Mouse (Mus musculus) testis, adult 2 months (tissue): ENCODE results near the gene 6330409D20Rik. TPM values are rescaled to one million over a fixed set of nuclear protein-coding genes. Genes with fewer than 3 reads are reported as not detected.

Source experiments
- H3K27ac ChIP-seq: fragments of 200-500 bp; 2 replicates; pipeline ENCODE4 v1.5.1; 2012; ENCODE audit warnings: low read depth, low read length; ENCODE audit not compliant: control insufficient read depth, insufficient read depth
- H3K27me3 ChIP-seq: fragments of 200-500 bp; 2 replicates; pipeline ENCODE4 v1.6.1; 2012; ENCODE audit warnings: mild to moderate bottlenecking, low read length, moderate library complexity; ENCODE audit not compliant: control insufficient read depth, insufficient read depth
- H3K36me3 ChIP-seq: fragments of 200-500 bp; 2 replicates; pipeline ENCODE4 v1.6.1; 2012; ENCODE audit warnings: mild to moderate bottlenecking, low read length; ENCODE audit not compliant: control insufficient read depth, insufficient read depth
- H3K4me1 ChIP-seq: fragments of 200-500 bp; 2 replicates; pipeline ENCODE4 v1.6.1; 2012; ENCODE audit warnings: low read length; ENCODE audit not compliant: control insufficient read depth, insufficient read depth
- H3K4me3 ChIP-seq: fragments of 200-500 bp; 2 replicates; pipeline ENCODE4 v1.5.1; 2012; ENCODE audit warnings: low read depth, mild to moderate bottlenecking, low read length, moderate library complexity, mixed read lengths; ENCODE audit not compliant: control insufficient read depth
- CTCF ChIP-seq: fragments of 200-500 bp; IDR thresholded peaks from 2 replicates; pipeline ENCODE4 v1.5.1; 2012; ENCODE audit warnings: low read depth, mild to moderate bottlenecking, inconsistent platforms, low read length, moderate library complexity; ENCODE audit not compliant: control insufficient read depth, insufficient read depth, insufficient replicate concordance
- POLR2A ChIP-seq: fragments of 200-500 bp; IDR thresholded peaks from 2 replicates; pipeline ENCODE4 v1.6.1; 2012; ENCODE audit warnings: low read depth, mild to moderate bottlenecking, inconsistent platforms, low read length, moderate library complexity; ENCODE audit not compliant: control insufficient read depth
- polyA plus RNA-seq: library from polyadenylated mRNA; depleted of rRNA; stranded (reverse); fragments of >200 nt; gene quantifications from 2 replicates; pipeline ENCODE4 v1.2.3, GENCODE M21; 2012

Gene 6330409D20Rik
- polyA plus RNA-seq, 1 experiment, result 0.16 TPM

DNA sequence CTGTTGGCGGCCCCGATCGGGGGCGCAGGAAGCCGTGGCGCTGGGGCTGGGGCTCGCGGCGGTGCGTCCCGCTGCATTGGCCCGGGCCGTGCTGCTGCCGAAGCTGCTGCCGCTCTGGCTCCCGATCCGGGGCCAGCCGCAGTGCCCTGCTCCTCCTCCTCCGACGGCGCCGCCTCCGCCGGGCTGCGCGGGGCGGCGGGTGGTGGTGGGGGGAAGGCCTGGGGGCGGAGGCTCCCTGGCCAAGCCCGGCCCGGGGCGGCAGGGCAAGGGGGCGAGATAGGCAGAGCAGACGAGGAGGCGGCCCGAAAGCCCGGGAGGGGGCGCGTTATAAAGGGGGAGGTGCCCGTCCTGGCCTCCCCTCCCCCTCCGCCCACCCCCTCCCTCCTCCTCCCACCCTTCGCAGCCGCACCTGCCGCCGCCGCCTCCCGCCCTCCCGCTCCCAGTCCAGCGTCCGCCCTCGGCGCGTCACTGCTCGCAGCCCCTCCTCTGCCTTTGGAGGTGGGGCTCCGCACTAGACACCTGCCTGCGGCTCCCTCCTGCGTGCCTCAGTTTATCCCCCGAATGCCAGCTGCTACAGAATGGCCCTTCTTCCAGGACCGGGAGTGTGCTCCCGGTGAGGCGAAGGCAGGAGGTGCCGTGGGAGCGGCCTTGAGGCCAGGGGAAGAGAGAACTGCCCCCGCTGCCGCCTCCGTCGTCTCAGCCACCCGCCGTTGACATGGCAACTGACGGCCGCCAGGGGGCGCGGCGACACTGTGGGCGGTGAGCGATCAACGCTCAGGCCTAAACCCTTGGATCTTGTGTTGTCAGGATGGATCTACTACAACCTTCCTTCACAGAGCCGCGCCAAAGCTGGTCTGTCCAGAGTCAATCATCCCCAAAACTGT lies 27.6 kb downstream of the 6330409D20Rik start, which contains the start of gene Cdk9:
Cdk9 (minus strand) TSS at position 143 of the 884 bp plus-strand sequence.
- Histone ChIP-seq H3K4me1 (peaks cover 19% of the 10 kb centered on the region), H3K27me3 (no peaks in the 10 kb centered on the region), H3K27ac (peak within 1 kb of the TSS; percentile 92), H3K4me3 (peak within 1 kb of the TSS; percentile 89), H3K36me3 (peaks cover 8% of the 10 kb centered on the region)
- TF ChIP-seq CTCF (peak; percentile 99), POLR2A (no peak; the same call in none of the 2 replicates)

DNA sequence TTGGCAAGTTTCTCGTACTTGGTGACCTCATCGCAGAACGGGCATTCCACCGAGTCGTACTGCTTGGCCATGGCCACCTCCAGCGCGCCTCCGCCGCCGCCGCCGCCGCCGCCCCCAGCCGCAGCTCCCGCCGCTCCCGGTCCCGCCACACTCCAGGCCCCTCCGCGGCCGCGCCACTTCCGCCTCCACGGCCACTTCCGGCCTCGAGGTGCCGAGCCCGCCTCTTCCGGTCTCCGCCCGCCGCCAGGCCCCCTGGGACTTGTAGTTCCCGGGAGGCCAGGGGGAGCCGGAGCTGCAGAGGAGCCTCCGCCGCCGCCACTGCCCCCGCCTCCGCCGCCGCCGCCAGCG lies 28.3 kb downstream of the 6330409D20Rik start:
- peaks cover 19% of the 10 kb centered on the region for H3K4me1 ChIP-seq
- H3K36me3 ChIP-seq, result peaks cover 10% of the 10 kb centered on the region
- TF ChIP-seq CTCF, result no peak
- no peak; the same call in 1 of the 2 replicates for TF ChIP-seq POLR2A
- peak overlapping the region; percentile 89 for H3K4me3 ChIP-seq
- H3K27me3 ChIP-seq, result no peaks in the 10 kb centered on the region
- peak overlapping the region; percentile 92 for H3K27ac ChIP-seq

DNA sequence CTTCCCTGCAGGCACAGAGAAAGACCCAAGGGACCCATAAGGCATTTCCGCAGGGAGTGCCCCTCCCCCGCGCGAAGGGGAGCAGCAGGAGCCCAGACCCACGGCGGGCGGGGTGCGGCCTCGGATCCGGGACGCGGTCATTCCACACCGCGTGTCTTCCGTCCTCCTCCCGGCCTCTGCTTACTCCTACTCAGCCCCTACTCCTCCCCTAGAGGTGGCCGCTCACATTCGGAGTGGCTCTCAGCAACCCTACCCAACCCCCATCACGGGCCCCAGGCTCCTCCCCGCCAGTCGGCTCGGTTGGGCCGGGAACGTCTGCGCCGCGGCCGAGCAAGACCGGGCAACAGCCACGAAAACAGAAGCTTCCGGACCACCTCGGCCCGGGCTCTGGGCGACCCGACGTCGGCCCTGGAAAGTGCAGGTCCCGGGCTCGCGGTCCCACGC lies 28.7 kb downstream of the 6330409D20Rik start:
- Histone ChIP-seq H3K4me1 (peaks cover 19% of the 10 kb centered on the region), H3K4me3 (peak overlapping the region; percentile 89), H3K27ac (peak overlapping the region; percentile 75), H3K36me3 (peaks cover 10% of the 10 kb centered on the region), H3K27me3 (no peaks in the 10 kb centered on the region)
- TF ChIP-seq POLR2A (no peak), CTCF (no peak)

DNA sequence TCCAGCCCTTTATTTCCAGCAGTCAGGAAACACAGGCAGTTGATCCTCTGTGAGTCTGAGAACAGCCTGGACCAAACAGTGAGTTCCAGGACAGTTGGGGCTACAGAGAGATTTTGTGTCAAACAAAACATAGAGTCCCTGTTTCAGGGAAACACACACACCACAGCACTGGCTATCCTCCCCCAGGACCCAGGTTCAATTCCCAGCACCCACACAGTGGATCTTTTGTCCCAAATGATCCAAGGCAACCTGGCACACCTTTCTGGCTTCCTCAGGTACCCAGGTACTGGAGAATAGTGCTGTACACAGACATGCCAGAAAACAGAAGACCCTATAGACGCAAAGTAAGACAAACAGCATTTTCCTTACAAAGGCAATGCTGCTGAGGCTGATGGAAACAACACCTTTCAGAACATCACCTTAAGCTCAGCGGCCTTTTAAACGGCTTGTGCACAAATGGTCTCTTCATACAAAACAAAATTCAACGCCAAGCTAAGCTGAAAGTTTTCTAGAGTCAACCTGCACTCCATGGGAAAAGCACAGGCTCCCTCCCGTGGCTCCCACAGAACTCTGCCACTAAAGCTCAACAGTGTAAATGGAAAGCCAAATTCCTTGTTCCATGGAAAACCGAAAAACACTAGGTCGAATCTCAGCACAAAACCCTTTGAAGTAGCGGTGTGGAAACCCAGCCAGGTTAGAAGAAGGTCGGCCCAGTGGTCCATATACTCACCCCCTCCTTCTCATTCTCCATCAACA lies 29.3 kb downstream of the 6330409D20Rik start:
- H3K27me3 ChIP-seq, result no peaks in the 10 kb centered on the region
- peak overlapping the region; percentile 75 for H3K27ac ChIP-seq
- peaks cover 19% of the 10 kb centered on the region for H3K4me1 ChIP-seq
- peaks cover 13% of the 10 kb centered on the region for H3K36me3 ChIP-seq
- peak overlapping the region; percentile 89 for H3K4me3 ChIP-seq
- no peak for TF ChIP-seq CTCF
- TF ChIP-seq POLR2A, result no peak

DNA sequence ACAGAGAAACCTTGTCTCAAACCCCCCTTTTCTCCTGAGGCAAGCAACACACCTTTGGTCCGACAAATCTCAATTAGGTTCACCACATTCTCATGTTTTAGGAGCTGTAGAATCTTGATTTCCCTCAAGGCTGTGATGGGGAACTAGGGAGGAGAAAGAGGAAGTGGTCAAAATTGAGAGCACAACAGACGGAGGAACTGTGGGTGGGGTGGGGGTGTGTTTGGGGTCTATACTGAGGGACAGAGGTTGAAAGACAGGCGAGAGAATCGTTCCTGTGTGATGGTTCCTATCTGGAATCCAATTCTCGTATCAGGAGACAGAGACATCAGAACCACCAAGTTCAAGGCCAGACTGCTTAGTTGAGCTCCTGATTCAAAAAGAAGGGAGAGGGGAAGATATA lies 30.4 kb downstream of the 6330409D20Rik start:
- Histone ChIP-seq H3K27me3 (no peaks in the 10 kb centered on the region), H3K4me1 (peaks cover 19% of the 10 kb centered on the region), H3K27ac (no peak overlapping the region), H3K4me3 (peak overlapping the region; percentile 41; the same call in 1 of the 2 replicates), H3K36me3 (peaks cover 13% of the 10 kb centered on the region)
- TF ChIP-seq POLR2A, result no peak
- no peak for TF ChIP-seq CTCF

DNA sequence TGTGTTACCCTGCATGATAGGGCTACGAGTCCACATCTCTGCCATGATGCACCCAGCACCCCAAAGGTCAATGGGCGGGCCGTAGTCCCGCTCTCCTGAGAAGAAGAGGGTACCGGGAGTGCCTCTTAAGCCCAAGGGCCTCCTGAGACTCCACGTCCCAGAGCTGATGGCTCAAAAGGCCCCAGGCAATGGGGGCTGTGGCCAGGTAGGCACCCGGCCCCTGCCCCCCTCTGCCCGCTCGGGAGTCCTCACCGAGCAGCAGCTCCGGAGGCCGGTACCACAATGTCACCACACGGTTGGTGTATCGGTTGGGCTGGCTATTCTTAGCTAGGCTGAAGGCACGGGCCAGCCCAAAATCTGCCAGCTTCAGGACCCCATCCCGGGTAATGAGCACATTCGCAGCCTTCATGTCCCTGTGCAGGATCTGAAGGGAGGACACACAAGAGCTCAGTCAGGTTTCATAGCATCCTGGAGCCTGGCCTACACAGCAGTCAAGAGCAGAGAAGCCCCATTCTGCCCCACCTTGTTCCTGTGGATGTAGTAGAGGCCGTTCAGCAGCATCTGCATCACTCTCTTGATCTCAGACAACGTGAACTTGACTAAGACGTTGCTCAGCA lies 31.2 kb downstream of the 6330409D20Rik start:
- Histone ChIP-seq H3K4me3 (peak overlapping the region; percentile 41), H3K36me3 (peaks cover 13% of the 10 kb centered on the region), H3K27ac (no peak overlapping the region), H3K27me3 (no peaks in the 10 kb centered on the region), H3K4me1 (peaks cover 18% of the 10 kb centered on the region)
- TF ChIP-seq POLR2A (no peak), CTCF (no peak)
